Mouse (Mus musculus) lung, adult 18-20 months (tissue): ENCODE measurements around the gene Synpo2l.
A peak's percentile ranks its signal among the peaks of the same experiment; 100 is the strongest.
"Not testable (repeated sequence)": the region's sequence is repeated elsewhere in the genome, so short reads cannot be mapped to it uniquely, and the experiment has no call there.

ENCODE experiments used
- DNase-seq, 2 experiments: peaks; one replicate each; pipeline ENCODE4 v3.0.0; 2022; ENCODE audit warnings: mixed read lengths in 2 of 2

Gene Synpo2l

GRCm38 (mm10) chr14:20668154-20668810, at the start of gene Synpo2l:
TSS of gene Synpo2l (minus strand) at chr14:20668354.
- no peak for DNase-seq

- no peak for DNase-seq
These were observed 45.7 kb upstream of the Synpo2l start for GRCm38 (mm10) chr14:20713832-20714231.

DNA sequence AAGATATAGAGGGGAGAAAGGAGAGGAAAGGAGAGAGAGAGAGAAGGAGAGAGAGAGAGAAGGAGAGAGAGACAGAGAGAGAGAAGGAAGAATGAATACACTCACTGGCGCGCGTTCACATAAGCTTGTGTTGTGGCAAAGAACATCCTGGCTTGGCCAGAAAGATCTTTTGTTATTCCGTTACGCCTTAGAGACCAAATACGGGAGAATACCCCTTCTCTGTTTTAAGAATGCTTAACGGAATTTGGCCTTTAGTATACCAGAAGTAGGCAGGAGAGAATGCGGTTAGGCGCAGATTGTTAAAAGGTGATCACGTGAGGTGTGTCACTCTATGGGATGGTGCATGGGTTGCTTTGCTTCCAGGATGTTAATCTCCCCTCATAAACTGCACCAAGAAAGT, 40.1 kb upstream of the Synpo2l start:
- no peak for DNase-seq

DNA sequence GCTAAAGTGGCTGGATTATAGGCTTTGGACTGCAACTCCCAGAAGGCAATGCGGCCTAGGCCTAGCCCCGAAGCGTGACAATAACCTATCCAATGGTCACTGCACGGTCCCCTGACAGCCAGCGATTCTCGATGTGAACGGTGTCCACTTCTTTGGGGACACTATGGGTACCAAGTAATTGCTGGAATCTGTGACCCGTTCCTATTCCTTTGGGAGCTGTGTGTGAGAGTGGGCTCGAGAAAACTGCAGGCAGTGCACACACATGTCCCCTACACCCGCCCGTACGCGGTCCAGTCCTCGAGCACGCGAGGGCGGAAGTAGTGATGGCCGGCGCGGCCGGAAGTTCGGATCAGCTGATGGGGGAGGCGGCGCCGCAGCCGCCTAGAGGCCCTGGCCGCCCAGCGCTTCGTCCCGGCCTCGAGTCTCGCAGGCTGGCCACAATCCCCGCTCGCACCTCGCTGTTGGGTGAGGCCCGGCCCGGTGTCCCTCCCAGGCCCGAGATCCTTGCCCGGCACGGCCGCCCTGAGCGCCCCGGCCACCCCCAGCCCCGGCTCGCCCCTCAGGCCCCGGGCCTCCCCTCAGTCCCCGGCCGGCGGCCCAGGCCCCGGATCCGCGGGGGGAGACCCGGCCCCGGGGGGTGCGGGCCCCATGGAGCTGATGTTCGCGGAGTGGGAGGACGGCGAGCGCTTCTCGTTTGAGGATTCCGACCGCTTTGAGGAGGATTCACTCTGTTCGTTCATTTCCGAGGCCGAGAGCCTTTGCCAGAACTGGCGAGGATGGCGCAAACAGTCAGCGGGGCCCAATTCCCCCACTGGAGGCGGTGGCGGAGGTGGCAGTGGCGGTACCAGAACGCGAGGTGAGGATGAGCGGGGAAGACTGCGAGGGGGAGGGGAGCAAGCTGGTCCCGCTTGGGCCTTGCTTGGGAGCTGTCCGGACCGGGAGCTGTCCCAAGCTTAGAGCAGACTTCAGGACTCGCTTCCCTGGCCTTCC, 39.3 kb upstream of the Synpo2l start, which contains the start of gene Zswim8:
Zswim8 (plus strand) TSS at position 352 of the 990 bp plus-strand sequence.
- peak; percentile 90 to 91 for DNase-seq

DNA sequence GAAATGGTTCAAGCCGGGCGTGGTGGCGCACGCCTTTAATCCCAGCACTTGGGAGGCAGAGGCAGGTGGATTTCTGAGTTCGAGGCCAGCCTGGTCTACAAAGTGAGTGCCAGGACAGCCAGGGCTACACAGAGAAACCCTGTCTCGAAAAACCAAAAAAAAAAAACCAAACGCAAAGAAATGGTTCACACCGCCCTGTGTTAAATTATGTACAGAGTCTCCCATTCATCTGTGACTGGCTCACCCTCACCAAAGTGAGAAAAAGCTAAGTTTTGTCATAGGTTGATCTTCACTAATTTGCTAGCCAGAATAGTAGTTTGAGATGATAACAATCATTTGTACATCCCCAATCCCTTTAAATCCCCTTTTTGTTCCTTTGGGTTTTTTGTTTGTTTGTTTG, 35.3 kb upstream of the Synpo2l start:
- not testable (repeated sequence) for DNase-seq

DNA sequence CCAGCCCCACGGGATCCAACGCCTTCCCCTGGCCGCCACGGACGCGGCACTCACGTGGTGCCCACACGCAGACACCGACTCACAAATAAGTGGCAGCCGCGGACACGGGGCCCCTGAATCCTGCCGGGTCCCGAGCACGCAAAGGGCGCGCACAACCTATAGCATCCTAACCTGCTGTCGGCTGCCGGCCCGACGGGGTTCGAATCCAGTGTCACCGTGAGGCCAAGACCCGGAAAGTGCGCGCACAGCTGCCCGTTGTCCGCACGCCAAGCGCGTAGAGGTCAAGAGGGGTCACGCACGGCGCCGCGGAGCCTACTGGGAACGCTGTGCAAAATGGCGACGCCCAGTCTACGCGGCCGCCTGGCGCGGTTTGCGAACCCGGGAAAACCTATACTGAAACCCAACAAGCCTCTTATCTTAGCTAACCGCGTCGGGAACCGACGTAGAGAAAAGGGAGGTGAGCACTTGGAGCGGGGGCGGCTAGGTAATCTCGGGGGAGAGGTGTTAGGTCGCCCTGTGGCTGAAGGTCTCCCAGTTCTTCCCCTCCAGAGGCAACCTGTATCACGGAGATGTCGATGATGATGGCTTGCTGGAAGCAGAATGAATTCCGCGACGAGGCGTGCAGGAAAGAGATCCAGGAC, 34.7 kb upstream of the Synpo2l start, which contains the start of gene Chchd1:
Chchd1 (plus strand) TSS at position 266 of the 641 bp plus-strand sequence.
- peak; percentile 89 to 91 for DNase-seq

DNA sequence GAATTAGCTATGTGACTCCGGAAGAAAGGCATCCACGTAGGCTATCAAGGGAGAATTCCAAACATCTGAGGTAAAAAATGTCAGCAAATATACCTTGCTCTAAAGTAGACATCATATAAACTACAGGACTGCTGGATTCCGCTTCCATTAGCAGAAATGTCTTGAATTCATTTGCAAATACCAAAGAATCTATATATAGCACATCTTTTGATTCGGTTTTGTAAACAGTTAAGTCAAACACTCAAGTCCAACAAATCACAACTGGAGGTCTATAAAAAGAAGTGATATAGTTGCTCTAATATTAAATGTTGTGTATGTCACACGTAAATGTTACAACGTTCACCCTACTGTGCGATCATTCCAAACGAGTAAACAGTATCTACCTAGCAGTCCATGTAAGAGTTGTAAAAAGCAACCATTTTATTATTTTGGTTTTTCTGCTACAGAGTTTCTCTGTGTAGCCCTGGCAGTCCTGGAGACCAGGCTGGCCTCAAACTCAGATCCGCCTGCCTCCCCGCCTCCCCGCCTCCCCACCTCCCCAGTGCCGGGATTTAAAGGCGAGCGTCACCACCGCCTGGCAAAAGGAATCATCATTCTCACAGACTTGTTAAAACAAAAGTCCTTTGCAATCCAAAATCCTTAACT, 34.1 kb upstream of the Synpo2l start:
- DNase-seq: no peak

DNA sequence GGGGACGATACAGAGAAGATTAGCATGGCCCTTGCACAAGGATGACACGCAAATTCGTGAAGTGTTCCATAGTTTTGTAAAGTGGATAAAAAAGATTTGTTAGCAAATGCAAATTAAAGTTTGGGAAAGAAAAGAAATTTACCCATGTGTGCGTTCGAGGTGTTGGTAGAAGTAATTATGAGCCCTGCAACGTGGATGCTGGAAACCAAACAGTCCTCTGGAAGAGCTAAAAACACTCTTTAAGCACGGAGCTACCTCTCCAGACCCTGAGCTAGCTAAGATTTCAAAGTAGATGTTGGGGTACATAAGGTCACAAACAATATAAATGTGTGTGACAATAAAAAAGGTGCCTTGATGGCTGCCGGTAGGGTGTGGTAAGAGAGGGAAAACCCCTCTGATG, 33.4 kb upstream of the Synpo2l start:
- DNase-seq: no peak

DNA sequence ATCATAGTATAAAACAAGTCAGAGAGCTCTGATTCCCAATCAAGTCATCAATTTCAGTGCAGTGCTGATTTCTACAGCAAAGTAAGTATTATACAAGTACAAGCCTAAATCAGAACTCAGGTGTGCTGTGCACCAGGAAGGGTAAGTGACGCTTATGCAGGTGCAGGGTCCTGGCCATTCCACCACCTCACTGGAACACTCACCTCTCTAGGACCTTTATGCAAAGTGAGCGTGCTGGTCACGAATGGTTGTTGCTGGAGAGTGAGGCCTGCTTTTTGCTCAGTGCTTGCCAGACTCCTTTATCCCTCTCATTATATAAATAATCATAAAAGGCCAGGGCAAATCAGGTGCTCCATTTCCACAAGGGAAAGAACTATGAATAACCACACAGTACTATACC, 32.2 kb upstream of the Synpo2l start:
- no peak for DNase-seq

DNA sequence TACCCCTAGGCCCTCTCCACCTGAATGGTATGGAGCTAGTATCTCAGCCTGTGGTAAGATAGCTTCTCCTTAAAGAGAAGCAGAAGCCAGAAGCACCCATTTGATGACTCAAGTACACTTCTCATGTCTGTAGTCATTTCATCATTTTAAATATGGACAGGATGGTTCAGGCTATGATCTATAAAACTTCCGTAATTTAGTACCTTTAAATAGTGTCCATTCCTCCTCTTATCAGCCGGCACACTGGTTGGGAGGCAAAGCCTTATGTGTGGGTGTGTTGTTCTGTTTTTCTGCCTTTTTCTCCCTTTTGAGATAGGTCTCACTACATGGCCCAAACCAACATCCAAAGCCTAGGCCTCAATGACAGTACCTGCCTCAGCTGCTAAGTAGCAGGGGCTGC, 30.4 kb upstream of the Synpo2l start:
- no peak for DNase-seq

DNA sequence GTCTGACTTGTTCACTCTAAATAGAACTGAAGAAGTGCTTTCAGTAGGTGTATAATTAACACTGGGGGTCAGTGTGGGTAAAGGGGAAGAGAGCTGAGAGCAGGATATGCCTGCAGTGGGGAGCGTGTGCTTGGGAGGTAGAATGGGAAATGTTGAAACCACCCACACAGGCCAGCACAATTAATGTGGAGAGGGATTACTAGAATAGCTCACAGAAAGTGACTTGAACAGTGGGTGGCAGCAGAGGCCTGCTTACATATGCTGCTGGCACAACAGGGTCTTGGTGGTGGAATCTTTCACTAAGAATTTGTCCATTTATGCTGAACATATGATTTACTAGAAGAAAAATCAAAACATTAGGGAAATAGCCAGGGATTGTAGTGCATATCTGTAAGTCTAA, 28.8 kb upstream of the Synpo2l start:
- DNase-seq: peak; percentile 33 to 53

- peak; percentile 21 to 25 for DNase-seq
These were observed 27.8 kb upstream of the Synpo2l start for GRCm38 (mm10) chr14:20695761-20696520.

GRCm38 (mm10) chr14:20694884-20695760, 27.0 kb upstream of the Synpo2l start, which contains the start of gene Fut11:
TSS of gene Fut11 (plus strand) at chr14:20694968.
- DNase-seq: peak; percentile 87 to 91

DNA sequence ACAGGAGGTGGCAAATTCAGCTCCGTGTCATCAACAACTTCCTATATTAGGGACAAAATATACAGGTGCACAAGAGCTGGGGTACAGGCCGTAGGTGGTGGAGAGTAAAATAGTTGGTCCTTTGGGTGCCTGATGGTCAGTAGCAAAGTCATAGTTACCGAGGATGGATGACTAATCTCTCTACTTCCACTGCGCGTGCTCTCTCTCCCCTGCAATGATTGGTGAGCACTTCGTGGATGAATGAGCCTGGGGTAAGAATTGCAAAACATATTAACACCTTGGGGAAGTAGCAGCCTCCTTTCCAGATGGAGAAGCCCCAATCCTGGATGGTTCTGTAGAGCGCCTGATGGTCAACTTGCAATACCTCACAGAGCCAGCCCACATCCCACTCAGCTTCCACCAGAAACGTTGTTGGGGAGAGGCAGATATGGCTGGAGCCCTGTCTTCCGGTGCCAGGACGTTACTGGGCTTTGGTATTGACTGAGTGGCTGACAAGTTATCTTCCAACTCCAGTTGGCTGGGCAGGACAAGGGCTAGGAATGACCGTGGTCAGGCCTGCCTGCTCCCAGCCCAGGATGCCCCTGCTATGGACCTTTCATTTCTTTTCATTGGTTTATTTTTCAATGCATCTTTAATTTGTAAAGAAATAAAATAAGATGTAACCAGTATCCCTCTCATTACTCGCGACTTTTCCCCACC, 26.2 kb upstream of the Synpo2l start:
- no peak for DNase-seq

DNA sequence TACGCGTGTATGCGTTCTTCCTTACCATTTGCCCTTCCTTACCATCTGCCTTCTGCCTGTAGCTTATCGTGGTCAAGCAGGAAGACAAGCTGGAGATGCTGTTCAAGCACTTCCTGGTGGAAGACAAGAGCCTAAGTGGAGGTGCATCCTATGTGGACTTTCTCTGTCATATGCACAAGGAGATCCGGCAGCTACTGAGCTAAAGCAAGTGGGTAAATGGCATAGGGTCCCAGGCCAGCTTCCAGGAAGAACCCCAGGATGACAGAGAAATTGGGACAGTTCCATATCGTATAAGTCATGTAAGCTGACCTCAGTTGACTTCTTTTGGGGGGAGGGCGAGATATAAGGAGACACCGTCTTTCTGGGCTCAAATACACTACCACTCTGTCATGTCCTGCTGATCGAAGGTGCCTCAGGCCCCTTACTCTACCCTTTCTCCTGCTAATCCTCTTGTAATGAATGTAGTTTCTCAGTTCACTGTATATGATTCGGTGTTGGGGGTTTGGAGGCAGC, 25.5 kb upstream of the Synpo2l start:
- DNase-seq: no peak

- DNase-seq: no peak
These were observed 23.6 kb upstream of the Synpo2l start for GRCm38 (mm10) chr14:20691772-20692171.

DNA sequence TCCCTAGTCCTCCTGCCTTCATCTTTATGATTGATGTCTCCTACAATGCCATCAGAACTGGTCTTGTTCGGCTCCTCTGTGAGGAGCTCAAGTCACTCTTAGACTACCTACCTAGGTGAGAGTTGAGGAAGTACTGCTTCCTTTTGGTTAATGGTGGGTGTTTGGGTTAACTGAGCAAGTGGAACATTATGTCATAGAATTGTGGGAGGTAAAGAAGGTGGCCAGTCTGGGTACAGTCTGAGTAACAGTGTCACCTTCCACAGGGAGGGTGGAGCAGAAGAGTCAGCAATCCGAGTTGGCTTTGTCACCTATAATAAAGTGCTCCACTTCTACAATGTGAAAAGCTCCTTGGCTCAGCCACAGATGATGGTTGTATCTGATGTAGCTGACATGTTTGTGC, 20.9 kb upstream of the Synpo2l start:
- DNase-seq: no peak

DNA sequence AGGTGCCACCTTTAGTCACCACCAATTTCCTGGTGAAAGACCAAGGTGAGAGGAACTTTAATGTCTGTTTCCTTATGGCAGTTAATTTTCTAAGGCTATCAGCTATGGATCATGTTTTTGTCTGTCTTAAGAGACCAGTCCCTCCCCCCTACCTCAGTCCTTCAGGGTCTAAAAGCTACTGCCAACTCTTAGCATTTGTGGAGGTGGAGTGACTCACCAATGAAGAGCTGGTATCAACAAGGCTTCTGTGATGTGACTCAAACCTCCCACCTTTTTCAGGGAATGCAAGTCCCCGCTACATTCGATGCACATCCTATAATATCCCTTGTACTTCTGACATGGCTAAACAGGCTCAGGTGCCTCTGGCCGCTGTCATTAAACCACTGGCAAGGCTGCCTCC, 18.4 kb upstream of the Synpo2l start:
- DNase-seq: no peak

- peak in 1 of 2 experiments; percentile 26 for DNase-seq
These were observed 14.3 kb upstream of the Synpo2l start for GRCm38 (mm10) chr14:20682498-20682897.

DNA sequence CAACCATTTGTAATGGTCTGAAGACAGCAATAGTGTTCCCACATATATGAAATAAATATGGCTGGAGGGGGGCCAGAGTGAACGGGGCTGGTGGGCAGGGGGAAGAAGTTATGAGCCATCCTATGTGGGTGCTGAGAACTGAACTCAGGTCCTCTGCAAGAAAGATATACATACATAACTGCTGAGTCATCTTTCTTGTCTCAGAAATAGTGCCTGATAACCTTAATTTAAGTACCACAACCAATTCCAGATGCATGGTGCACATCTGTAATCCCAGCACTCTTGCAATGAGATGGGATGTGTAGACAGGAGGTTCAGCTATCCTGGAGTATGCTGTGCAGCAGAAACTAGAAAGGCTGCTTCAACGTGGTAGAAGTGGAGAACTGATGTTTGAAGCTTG, 13.6 kb upstream of the Synpo2l start:
- DNase-seq: no peak
